Mouse (Mus musculus): Measurements from ENCODE around the gene Ikzf3.
A peak's percentile ranks its signal among the peaks of the same experiment; 100 is the strongest.

The Ikzf3 gene

GRCm38 (mm10) chr11:98568326-98568725, 22.5 kb upstream of the Ikzf3 start:
- DNase-seq (ENCODE audit: low spot score) = no peak

DNA sequence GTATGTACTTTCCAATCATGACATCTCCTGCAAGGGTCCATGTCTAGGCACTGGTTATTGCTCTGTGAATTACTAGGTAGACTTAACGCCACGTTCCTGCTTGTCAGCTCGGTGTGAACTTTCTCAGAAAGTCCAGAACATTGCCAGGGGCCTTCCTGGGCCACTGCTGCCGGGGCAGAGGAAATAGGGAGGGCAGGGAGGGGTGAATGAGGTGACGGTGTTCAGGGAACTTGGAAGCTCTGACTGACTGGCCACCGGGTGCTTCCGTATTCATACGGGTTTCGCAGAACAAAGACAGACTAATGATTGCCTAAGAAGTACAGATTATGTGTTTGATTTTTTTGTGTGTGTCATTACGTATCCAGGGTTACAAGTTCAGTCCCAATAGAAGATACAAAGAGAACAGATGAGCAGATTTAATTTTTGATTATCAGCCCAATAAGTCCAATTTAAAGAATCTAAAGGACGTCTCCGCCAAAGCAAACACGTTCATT, 18.1 kb upstream of the Ikzf3 start:
- no peak for DNase-seq (ENCODE audit: low spot score)

DNA sequence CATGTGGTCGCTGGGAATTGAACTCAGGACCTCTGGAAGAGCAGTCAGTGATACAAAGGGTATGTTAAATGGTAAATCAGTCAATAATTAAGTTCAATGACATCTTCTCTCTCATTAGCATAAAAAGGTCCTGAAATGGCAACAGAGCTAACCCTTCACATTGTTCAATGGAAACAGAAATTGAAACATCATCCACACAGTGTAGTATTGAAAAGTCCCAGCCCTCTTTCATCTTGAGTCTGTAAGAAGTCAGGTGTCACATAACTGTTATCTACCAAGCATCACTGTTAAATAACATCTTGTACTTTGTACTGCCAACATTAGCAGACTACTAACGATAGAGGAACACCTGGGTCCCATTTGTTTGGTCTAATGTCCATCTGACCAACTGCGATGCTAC, 17.2 kb upstream of the Ikzf3 start:
- DNase-seq (ENCODE audit: low spot score) = no peak

- no peak for DNase-seq (ENCODE audit: low spot score)
These were observed 15.1 kb upstream of the Ikzf3 start for GRCm38 (mm10) chr11:98560942-98561341.

DNA sequence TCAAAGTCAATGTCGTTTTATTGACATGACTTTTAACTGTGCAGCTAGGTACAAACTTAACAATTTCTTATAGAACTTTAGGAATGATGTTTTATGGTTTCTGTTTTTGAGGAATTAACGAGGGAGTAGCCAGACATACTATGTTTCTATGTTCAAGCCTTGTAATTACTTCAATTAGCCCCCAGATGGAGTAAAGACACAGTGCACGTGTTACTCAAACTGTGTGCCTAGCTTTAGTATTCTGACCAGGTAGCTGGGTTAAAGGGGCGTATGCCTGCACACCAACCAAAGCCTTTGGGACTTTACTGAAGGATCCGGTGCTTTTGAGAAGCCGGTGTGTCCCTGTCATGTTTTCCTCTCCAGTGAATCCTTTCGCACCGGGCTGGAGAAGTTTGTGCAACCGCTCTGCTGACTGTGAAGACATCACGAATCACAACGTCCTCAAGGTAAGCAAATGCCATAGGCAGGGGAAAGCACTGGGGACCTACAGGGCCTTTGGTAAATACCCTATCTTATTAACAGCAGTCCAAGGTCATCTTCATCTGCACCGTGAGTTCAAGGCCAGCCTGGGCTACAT, 9.4 kb upstream of the Ikzf3 start:
- no peak for DNase-seq (ENCODE audit: low spot score)

DNA sequence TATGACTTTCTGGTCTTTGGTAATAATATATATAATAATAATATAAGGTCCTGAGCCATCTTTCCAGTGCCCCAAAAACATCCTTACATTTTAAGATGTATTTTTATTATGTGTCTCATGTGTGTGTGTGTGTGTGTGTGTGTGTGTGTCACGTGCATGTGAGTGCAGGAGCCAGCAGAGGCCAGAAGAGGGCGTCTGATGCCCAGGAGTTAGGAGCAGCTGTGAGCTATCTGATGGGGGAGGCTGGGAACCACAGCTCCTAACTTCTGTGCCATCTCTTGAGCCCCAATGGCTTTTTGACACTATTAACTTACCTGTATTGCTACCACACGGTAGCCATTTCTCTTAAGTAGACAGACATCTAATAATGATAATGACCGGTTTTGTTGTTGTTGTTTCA, 8.1 kb upstream of the Ikzf3 start:
- no peak for DNase-seq (ENCODE audit: low spot score)

- peak; percentile 83 for DNase-seq (ENCODE audit: low spot score)
These were observed 5.4 kb upstream of the Ikzf3 start, which contains the start of gene Zpbp2 for GRCm38 (mm10) chr11:98550975-98551828. Gene Zpbp2 (plus strand): TSS chr11:98551097.

DNA sequence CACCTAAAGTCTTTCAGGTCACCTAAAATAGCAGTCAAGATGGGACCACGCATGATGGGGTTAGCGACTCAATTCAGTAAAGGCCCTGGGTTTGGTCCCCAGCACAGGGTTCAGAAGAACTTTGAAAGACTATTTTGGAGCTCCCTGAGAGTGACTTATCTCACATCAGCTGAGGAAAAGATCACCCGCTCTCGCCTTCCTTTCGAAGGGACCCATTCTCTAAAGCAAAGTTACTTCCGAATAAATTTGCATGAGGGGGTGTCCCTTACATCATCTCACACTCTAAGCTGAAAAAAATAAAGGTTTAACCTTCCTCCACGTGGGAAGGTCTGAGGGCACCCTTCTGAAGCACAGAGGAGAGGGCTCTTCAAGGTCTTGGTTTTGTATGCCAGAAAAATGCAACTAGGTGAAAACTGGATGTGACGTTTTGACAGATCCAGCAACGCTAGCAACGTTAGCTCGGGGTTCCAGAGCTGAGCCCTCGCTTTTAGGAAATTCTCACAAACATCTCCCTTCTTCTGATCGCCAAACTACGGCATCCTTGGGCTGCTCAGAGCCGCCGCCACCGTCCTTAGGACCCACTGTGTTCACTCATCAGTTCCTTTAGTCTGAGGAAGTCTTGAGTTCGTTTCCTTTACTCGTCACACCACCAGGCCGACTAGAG, 4.6 kb upstream of the Ikzf3 start:
- DNase-seq (ENCODE audit: low spot score) = no peak

- no peak for DNase-seq (ENCODE audit: low spot score)
These were observed 3.5 kb upstream of the Ikzf3 start for GRCm38 (mm10) chr11:98549363-98549762.

DNA sequence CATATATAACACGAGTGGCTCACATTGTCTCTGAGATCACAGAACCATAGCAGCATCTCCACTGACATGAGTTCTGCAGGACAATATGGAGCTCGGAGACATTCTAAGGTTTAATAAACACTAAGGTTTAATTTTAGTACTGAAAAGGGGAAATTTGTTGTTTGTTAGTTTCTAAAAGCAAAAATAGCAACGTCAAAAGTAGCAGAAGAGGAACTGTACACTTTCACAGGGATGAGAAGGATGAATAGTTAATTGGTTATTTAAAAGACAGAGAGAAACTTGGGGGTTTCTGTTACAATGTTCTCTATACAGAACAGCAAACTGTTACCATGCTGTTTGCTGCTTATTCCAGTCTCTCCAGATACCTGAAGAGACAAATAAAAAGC, 1.5 kb upstream of the Ikzf3 start:
- DNase-seq (ENCODE audit: low spot score) = no peak

- no peak for DNase-seq (ENCODE audit: low spot score)
These were observed 887 bp upstream of the Ikzf3 start for GRCm38 (mm10) chr11:98546529-98547307.

DNA sequence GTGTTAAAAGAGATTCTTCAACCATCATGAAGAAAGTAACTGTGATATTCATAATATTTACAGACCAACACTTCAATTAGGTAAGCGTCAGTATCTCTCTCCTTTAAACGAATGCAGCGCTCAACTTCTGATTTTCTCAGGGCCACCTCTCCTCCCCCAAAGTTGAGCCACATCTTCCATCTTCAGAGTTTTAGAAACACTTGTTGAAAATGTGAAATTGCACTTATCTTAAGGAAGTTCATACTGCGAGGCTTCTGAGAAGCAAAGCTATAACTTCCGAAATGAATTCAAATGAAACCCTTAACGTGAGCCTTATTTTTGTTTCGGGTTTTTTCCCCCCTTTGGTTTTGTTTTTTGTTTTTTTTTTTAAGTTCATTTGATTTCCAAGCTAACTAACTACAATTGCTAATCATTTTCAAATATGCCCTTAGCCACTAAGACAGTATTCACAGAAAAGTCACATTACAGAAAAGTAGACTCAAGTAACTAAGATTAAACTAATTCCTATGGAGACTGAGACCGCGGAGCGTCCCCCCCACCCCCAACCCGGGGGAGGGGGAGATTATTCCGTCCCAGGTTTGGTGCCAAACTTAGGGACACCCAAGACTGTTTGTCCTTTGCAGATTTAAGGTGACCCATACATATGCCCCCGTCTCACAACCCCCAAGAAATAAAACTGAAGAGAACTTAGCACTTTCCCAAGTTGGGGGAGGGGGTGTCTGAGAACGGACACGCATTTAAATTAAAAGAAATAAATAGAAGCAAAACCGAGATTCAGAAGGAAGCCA, 747 bp downstream of the Ikzf3 start:
- no peak for DNase-seq (ENCODE audit: low spot score)

- no peak for DNase-seq (ENCODE audit: low spot score)
These were observed 2.4 kb downstream of the Ikzf3 start for GRCm38 (mm10) chr11:98543414-98543813.

- DNase-seq (ENCODE audit: low spot score) = no peak
These were observed 3.3 kb downstream of the Ikzf3 start for GRCm38 (mm10) chr11:98542553-98542952.

DNA sequence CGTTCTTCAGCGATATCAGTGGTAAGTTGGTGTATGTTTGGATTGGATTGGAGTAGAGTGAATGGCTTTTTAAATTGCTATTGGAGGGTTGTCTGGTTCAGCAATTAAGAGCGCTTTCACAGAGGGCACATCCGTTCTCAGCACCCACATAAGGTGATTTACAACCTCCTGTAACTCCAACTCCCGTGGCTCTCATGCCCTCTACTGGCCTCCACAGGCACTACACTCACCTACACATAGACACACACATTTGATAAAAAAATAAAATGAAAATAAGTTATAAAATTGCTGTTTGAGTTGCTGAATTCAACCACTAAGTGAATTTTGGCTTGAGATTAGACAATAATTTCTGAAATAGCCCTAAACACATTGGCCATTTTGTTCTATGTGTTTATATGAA, 5.5 kb downstream of the Ikzf3 start:
- DNase-seq (ENCODE audit: low spot score) = no peak

- DNase-seq (ENCODE audit: low spot score) = no peak
These were observed 8.3 kb downstream of the Ikzf3 start for GRCm38 (mm10) chr11:98537480-98538034.

- DNase-seq (ENCODE audit: low spot score) = no peak
These were observed 18.9 kb downstream of the Ikzf3 start for GRCm38 (mm10) chr11:98526824-98527461.

- DNase-seq (ENCODE audit: low spot score) = no peak
These were observed 20.7 kb downstream of the Ikzf3 start for GRCm38 (mm10) chr11:98525140-98525539.

- DNase-seq (ENCODE audit: low spot score) = no peak
These were observed 25.4 kb downstream of the Ikzf3 start for GRCm38 (mm10) chr11:98520468-98520867.

DNA sequence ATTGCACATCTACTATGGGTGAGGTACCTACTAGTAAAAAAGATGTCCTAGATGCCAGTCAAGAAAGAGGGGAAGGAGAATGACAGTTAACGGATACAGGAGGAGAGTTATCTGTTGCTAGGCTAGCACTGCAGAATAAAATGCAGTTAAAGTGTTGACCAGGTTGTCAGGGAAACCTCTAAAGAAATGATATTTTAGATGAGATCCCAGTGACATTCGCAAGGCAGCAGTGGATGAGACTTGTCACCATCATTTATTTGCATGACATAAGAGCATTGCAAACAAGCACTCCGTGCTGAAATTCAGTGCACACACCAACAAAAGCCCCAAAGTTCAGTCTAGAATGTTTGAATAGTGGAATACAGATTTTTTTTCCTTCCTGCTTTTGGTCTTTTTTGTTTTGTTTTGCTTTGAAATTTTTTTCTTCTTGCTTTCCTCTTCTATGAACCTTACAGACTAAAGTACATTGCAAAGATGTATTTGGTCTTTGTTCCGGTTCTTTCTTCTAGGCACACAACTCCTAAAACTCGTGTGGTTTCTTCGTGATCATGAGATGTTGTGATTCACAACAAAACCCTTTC, 32.4 kb downstream of the Ikzf3 start:
- no peak for DNase-seq (ENCODE audit: low spot score)
